Mouse (Mus musculus) heart, embryonic 10.5 days (tissue): ENCODE measurements around the gene Senp1. TPM values are rescaled to one million over a fixed set of nuclear protein-coding genes. Genes with fewer than 3 reads are reported as not detected.

Source experiments
- DNase-seq: peaks from one replicate; pipeline ENCODE4 v3.0.0-alpha.2; 2017; ENCODE audit warnings: low spot score
- H3K27ac ChIP-seq: fragments of 300-500 bp; sonication (generic); 2 replicates; pipeline ENCODE4 v1.5.1; 2016; ENCODE audit warnings: mild to moderate bottlenecking
- H3K27me3 ChIP-seq: fragments of 300-500 bp; sonication (generic); 2 replicates; pipeline ENCODE4 v1.6.1; 2016; ENCODE audit warnings: mild to moderate bottlenecking; ENCODE audit not compliant: poor library complexity, insufficient read depth, severe bottlenecking
- H3K36me3 ChIP-seq: fragments of 300-500 bp; sonication (generic); 2 replicates; pipeline ENCODE4 v1.6.1; 2016; ENCODE audit warnings: mild to moderate bottlenecking, moderate library complexity
- H3K4me1 ChIP-seq: fragments of 300-500 bp; sonication (generic); 2 replicates; pipeline ENCODE4 v1.6.1; 2016; ENCODE audit warnings: mild to moderate bottlenecking
- H3K4me3 ChIP-seq: fragments of 300-500 bp; sonication (generic); 2 replicates; pipeline ENCODE4 v1.5.1; 2016; ENCODE audit warnings: mild to moderate bottlenecking, moderate library complexity
- H3K9me3 ChIP-seq: fragments of 300-500 bp; sonication (generic); 2 replicates; pipeline ENCODE4 v1.6.1; 2016; ENCODE audit warnings: mild to moderate bottlenecking, moderate library complexity
- WGBS: fragments of 180-500 bp; shearing (Covaris S2); methylation state at CpG from one replicate; pipeline ENCODE4 v1.1.7; 2016; 5-methylcytosine and 5-hydroxymethylcytosine counted together
- polyA plus RNA-seq: library from polyadenylated mRNA; unstranded; fragments of >200 nt; fragmentation: Nextera tagmentation; extraction: Ambion mirVana; gene quantifications from 2 replicates; pipeline ENCODE4 v1.2.1, GENCODE M21; 2016

Senp1 gene
- polyA plus RNA-seq, 1 experiment from 2014 or later = 30.5 TPM

GRCm38 (mm10) chr15:98096957-98097356 lies 3.4 kb upstream of the Senp1 start:
- Histone ChIP-seq H3K36me3 (no peaks in the 10 kb centered on the region), H3K27me3 (no peaks in the 10 kb centered on the region), H3K27ac (no peak overlapping the region), H3K4me1 (peaks cover 7% of the 10 kb centered on the region), H3K9me3 (no peaks in the 10 kb centered on the region), H3K4me3 (no peak overlapping the region)
- no peak for DNase-seq
- 50% methylated on average over 3 of the region's 3 CpGs for WGBS

DNA sequence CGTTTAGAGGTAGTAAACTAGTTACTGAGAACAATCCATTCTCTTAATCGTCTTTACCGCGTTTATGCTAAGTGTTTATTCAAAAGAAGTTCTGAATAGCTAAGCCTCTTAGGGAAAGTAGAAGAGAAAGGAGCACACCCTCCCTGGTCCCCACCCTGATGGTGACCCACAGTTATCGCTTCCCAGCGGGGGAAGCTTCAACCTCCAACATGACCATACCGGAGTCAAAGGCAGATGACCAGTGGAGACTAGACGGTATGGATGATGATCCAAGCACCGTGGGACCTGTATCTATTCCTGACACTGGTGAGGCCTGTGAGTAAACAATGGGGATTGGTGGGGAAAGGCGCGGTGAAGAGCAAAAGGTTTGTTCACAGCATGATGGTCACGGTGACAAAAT lies 1.4 kb upstream of the Senp1 start:
- DNase-seq = no peak
- Histone ChIP-seq H3K4me1 (peaks cover 16% of the 10 kb centered on the region), H3K27me3 (no peaks in the 10 kb centered on the region), H3K9me3 (no peaks in the 10 kb centered on the region), H3K4me3 (no peak overlapping the region), H3K36me3 (no peaks in the 10 kb centered on the region), H3K27ac (no peak overlapping the region)
- WGBS = 87% methylated on average over 12 of the region's 12 CpGs

GRCm38 (mm10) chr15:98092372-98093120 lies 998 bp downstream of the Senp1 start, which contains the start of gene Pfkm:
Pfkm (plus strand) TSS chr15:98092589.
- no peak for DNase-seq
- WGBS = under 1% methylated on average over 30 of the region's 30 CpGs
- no peaks in the 10 kb centered on the region for H3K27me3 ChIP-seq
- H3K4me1 ChIP-seq = peaks cover 16% of the 10 kb centered on the region
- H3K4me3 ChIP-seq = peak within 1 kb of the TSS; percentile 96
- peaks cover 12% of the 10 kb centered on the region for H3K36me3 ChIP-seq
- no peaks in the 10 kb centered on the region for H3K9me3 ChIP-seq
- H3K27ac ChIP-seq = peak within 1 kb of the TSS; percentile 97

GRCm38 (mm10) chr15:98091841-98092240 lies 1.7 kb downstream of the Senp1 start:
- Histone ChIP-seq H3K4me3 (peak overlapping the region; percentile 96), H3K27me3 (no peaks in the 10 kb centered on the region), H3K4me1 (peaks cover 16% of the 10 kb centered on the region), H3K9me3 (no peaks in the 10 kb centered on the region), H3K36me3 (peaks cover 16% of the 10 kb centered on the region), H3K27ac (no peak overlapping the region)
- DNase-seq = no peak
- WGBS = 46% methylated on average over 4 of the region's 4 CpGs

DNA sequence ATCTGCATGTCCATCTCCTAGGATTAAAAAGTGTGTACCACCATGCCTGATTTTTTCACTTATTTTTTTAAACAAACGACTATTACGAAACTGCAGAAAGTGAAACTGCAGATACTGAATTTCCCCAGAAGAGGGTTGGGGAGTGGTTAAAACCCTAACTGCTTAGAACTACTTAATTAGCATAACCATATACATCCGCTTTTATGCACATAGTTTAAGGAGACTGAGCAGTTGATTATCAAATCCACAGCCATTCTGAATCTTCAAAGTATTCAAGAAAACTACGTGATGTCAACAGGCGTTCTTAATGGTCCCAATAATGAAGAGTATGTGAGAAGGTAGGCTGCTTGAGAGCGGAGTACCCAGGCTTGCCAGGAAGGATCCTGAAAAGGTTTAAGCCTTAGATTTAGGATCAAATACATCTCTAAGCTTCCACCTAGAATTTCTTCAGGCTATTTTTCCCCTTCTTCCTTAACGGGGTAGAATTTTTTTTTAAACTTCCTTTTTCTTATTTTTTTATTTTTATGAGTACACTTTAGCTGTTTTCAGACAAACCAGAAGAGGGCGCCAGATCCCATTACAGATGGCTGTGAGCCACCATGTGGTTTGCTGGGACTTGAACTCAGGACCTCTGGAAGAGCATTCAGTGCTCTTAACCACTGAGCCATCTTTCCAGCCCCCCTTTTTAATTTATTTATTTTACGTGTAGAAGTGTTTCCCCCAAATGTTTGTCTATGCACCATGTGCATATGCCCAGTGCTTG lies 3.9 kb downstream of the Senp1 start:
- DNase-seq = no peak
- Histone ChIP-seq H3K4me3 (no peak overlapping the region), H3K9me3 (no peaks in the 10 kb centered on the region), H3K36me3 (peaks cover 32% of the 10 kb centered on the region), H3K27ac (no peak overlapping the region), H3K27me3 (no peaks in the 10 kb centered on the region), H3K4me1 (peaks cover 16% of the 10 kb centered on the region)
- 75% methylated on average over 9 of the region's 9 CpGs for WGBS

- no peak overlapping the region for H3K27ac ChIP-seq
- H3K36me3 ChIP-seq = peaks cover 38% of the 10 kb centered on the region
- H3K27me3 ChIP-seq = no peaks in the 10 kb centered on the region
- H3K4me3 ChIP-seq = no peak overlapping the region
- no peaks in the 10 kb centered on the region for H3K9me3 ChIP-seq
- DNase-seq = no peak
- WGBS = 100% methylated on average over 1 of the region's 1 CpGs
- peaks cover 14% of the 10 kb centered on the region for H3K4me1 ChIP-seq
Measured at GRCm38 (mm10) chr15:98088889-98089288, 4.7 kb downstream of the Senp1 start.

DNA sequence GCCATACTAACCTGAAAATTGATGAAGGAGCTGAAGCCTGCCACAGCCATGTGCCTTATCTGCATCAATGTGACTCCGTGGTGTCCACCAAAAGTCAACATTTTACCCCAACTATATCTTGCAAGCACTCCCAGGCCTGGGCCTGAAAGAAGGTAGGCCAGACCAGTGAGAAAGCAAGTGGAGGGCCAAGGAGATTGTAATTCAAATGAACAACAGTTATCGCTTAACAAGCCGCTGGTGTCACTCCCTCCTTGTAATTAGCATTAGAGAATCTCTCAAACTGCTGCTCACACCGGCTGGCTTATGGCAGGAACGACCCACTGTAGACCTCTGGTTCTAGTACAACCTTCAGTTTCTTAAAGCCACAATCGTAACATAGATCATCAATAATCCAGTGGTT lies 16.6 kb downstream of the Senp1 start:
- Histone ChIP-seq H3K4me1 (no peaks in the 10 kb centered on the region), H3K27me3 (no peaks in the 10 kb centered on the region), H3K27ac (no peak overlapping the region), H3K9me3 (no peaks in the 10 kb centered on the region), H3K36me3 (peaks cover 82% of the 10 kb centered on the region), H3K4me3 (no peak overlapping the region)
- WGBS = 90% methylated on average over 6 of the region's 6 CpGs
- DNase-seq = no peak

DNA sequence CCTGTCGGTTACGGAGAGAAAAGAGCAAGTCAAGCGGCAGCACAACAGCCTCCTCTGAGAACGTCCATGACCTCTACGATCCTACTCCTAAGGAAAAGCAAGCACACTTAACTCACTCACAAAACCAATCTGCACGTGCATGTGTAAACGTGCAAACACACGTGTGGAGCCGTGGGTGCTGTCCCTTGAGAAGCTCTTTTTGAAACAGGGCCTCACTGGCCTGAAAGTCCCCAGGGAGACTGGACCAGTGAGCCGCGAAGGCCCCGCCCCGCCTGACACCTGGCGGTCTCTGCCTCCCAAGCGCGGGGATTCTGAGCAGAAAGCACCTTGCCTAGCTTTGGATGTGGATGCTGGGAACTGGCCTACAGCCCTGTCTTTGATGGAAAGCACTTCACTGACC lies 18.5 kb downstream of the Senp1 start:
- H3K9me3 ChIP-seq = no peaks in the 10 kb centered on the region
- peaks cover 84% of the 10 kb centered on the region for H3K36me3 ChIP-seq
- H3K27ac ChIP-seq = no peak overlapping the region
- no peaks in the 10 kb centered on the region for H3K27me3 ChIP-seq
- H3K4me1 ChIP-seq = 0 out of 2 replicates have a peak, but pooled peaks cover 6% of the 10 kb centered on the region
- DNase-seq = no peak
- WGBS = 91% methylated on average over 16 of the region's 16 CpGs
- H3K4me3 ChIP-seq = no peak overlapping the region

DNA sequence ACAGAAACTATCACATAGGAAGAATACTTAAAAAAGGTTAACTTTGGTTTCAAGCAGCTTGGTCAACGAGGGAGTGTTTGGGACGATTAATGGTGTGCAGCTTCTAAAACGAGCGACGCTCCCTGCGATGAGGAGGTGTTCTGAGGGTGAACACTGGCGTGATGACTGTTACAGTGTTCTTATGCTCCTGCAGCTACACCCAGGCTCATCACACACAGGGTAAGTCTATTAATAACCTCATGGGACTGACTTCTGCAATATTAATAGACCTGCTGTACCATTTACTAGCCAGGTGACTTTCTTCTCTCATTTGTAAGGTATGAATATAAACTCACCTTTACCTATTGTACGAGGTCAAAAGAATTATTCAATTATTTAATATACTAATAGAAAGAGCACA lies 19.0 kb downstream of the Senp1 start:
- no peak for DNase-seq
- Histone ChIP-seq H3K36me3 (peaks cover 84% of the 10 kb centered on the region), H3K4me3 (no peak overlapping the region), H3K4me1 (0 out of 2 replicates have a peak, but pooled peaks cover 6% of the 10 kb centered on the region), H3K9me3 (no peaks in the 10 kb centered on the region), H3K27ac (no peak overlapping the region), H3K27me3 (no peaks in the 10 kb centered on the region)
- 96% methylated on average over 8 of the region's 8 CpGs for WGBS

GRCm38 (mm10) chr15:98070376-98070775 lies 23.2 kb downstream of the Senp1 start:
- no peak overlapping the region for H3K4me3 ChIP-seq
- H3K36me3 ChIP-seq = peaks cover 80% of the 10 kb centered on the region
- H3K27ac ChIP-seq = no peak overlapping the region
- no peaks in the 10 kb centered on the region for H3K27me3 ChIP-seq
- no peaks in the 10 kb centered on the region for H3K9me3 ChIP-seq
- 86% methylated on average over 3 of the region's 3 CpGs for WGBS
- peaks cover 10% of the 10 kb centered on the region; the same call in 1 of the 2 replicates for H3K4me1 ChIP-seq
- DNase-seq = peak; percentile 68

DNA sequence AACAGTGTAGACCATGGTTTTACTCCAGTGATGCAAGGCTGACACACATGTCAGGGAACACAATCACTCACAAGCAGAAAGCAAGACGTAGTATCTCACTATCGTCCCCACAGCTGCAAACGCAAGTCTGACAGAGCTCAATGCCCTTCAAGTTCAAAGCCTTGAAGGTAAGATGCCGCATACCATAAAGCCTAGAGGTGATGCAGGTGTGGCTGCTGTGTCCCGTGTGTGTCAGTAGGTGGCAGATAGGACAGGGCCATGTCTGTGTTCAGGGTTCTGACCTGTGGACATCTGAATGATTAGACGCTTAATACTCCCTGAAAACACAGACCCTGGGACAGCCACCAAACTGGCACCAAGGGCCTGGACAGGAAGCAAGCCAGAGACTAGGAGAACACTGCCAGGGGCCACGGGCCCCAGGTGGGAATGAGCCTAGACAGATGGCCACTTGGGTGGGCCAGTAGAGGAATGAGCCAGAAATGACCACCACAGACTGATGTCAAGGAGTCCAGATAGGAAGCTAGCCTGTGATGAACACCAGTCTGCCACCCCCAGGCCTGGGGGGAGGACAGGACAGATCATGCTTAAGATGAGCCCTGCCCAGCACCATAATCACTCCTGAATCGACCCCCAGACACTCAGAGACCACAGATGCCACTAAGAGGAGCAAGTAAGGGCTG lies 23.8 kb downstream of the Senp1 start:
- peaks cover 79% of the 10 kb centered on the region for H3K36me3 ChIP-seq
- no peak overlapping the region for H3K27ac ChIP-seq
- no peak overlapping the region for H3K4me3 ChIP-seq
- 86% methylated on average over 8 of the region's 8 CpGs for WGBS
- H3K4me1 ChIP-seq = peaks cover 10% of the 10 kb centered on the region; the same call in 1 of the 2 replicates
- no peaks in the 10 kb centered on the region for H3K9me3 ChIP-seq
- peak; percentile 64 for DNase-seq
- H3K27me3 ChIP-seq = no peaks in the 10 kb centered on the region

- no peak overlapping the region for H3K27ac ChIP-seq
- no peaks in the 10 kb centered on the region for H3K27me3 ChIP-seq
- no peaks in the 10 kb centered on the region for H3K9me3 ChIP-seq
Measured at GRCm38 (mm10) chr15:98068506-98068905, 25.0 kb downstream of the Senp1 start.

GRCm38 (mm10) chr15:98067492-98067891 lies 26.1 kb downstream of the Senp1 start:
- H3K27me3 ChIP-seq = no peaks in the 10 kb centered on the region
- 59% methylated on average over 3 of the region's 3 CpGs for WGBS
- H3K4me1 ChIP-seq = peaks cover 10% of the 10 kb centered on the region; the same call in 1 of the 2 replicates
- peaks cover 83% of the 10 kb centered on the region for H3K36me3 ChIP-seq
- peak; percentile 20 for DNase-seq
- H3K27ac ChIP-seq = no peak overlapping the region
- H3K9me3 ChIP-seq = no peaks in the 10 kb centered on the region
- no peak overlapping the region for H3K4me3 ChIP-seq

More at GRCm38 (mm10) chr15:98068506-98068905, 25.0 kb downstream of the Senp1 start:
- peaks cover 10% of the 10 kb centered on the region; the same call in 1 of the 2 replicates for H3K4me1 ChIP-seq
- peak; percentile 55 for DNase-seq
- no peak overlapping the region for H3K4me3 ChIP-seq
- H3K36me3 ChIP-seq = peaks cover 81% of the 10 kb centered on the region
- WGBS = 89% methylated on average over 9 of the region's 9 CpGs
